Mouse (Mus musculus) bone marrow macrophage, adult 2 months (primary cell): ENCODE data around the gene Bach2. TPM values are rescaled to one million over a fixed set of nuclear protein-coding genes. Genes with fewer than 3 reads are reported as not detected.
A peak's percentile ranks its signal among the peaks of the same experiment; 100 is the strongest.

ENCODE experiments used
- H3K27ac ChIP-seq: 2 replicates; pipeline ENCODE4 v1.5.1; 2012; ENCODE audit warnings: low read depth, low read length; ENCODE audit not compliant: insufficient read depth
- H3K4me1 ChIP-seq: 2 replicates; pipeline ENCODE4 v1.6.1; 2012; ENCODE audit warnings: low read length; ENCODE audit not compliant: control insufficient read depth, insufficient read depth
- H3K4me3 ChIP-seq: 2 replicates; pipeline ENCODE4 v1.5.1; 2012; ENCODE audit warnings: mild to moderate bottlenecking, low read length, moderate library complexity; ENCODE audit not compliant: insufficient read depth
- CTCF ChIP-seq: IDR thresholded peaks from 2 replicates; pipeline ENCODE4 v1.5.1; 2012; ENCODE audit warnings: low read depth, mild to moderate bottlenecking, low read length, moderate library complexity
- POLR2A ChIP-seq: IDR thresholded peaks from 2 replicates; pipeline ENCODE4 v1.6.1; 2012; ENCODE audit warnings: mild to moderate bottlenecking, low read depth, low read length, borderline replicate concordance
- polyA plus RNA-seq: library from polyadenylated mRNA; stranded (reverse); fragments of >200 nt; gene quantifications from 2 replicates; pipeline ENCODE4 v1.2.4, GENCODE M21; 2012; ENCODE audit not compliant: missing spikeins, insufficient read depth, insufficient read length

The Bach2 gene
- polyA plus RNA-seq, 1 experiment = 1.4 TPM

GRCm38 (mm10) chr4:32536870-32537508 lies 298.4 kb downstream of the Bach2 start:
- Histone ChIP-seq H3K27ac (no peak overlapping the region), H3K4me1 (no peaks in the 10 kb centered on the region), H3K4me3 (no peak overlapping the region)
- TF ChIP-seq POLR2A = no peak
- TF ChIP-seq CTCF = no peak

- Histone ChIP-seq H3K4me3 (no peak overlapping the region), H3K4me1 (no peaks in the 10 kb centered on the region), H3K27ac (no peak overlapping the region)
- TF ChIP-seq CTCF (no peak), POLR2A (no peak)
Measured at GRCm38 (mm10) chr4:32538088-32538487, 299.5 kb downstream of the Bach2 start.

GRCm38 (mm10) chr4:32538488-32538887 lies 299.9 kb downstream of the Bach2 start:
- no peak overlapping the region for H3K27ac ChIP-seq
- H3K4me1 ChIP-seq = no peaks in the 10 kb centered on the region
- H3K4me3 ChIP-seq = no peak overlapping the region
- TF ChIP-seq POLR2A (no peak), CTCF (no peak)

GRCm38 (mm10) chr4:32538987-32539386 lies 300.4 kb downstream of the Bach2 start:
- no peaks in the 10 kb centered on the region for H3K4me1 ChIP-seq
- TF ChIP-seq POLR2A (no peak), CTCF (no peak)
- no peak overlapping the region for H3K4me3 ChIP-seq
- H3K27ac ChIP-seq = no peak overlapping the region

GRCm38 (mm10) chr4:32544821-32545545 lies 306.4 kb downstream of the Bach2 start:
- no peak overlapping the region for H3K27ac ChIP-seq
- no peak overlapping the region for H3K4me3 ChIP-seq
- no peak for TF ChIP-seq CTCF
- no peak for TF ChIP-seq POLR2A
- 0 out of 2 replicates have a peak, but pooled peaks cover 4% of the 10 kb centered on the region for H3K4me1 ChIP-seq

- Histone ChIP-seq H3K4me1 (0 out of 2 replicates have a peak, but pooled peaks cover 4% of the 10 kb centered on the region), H3K4me3 (no peak overlapping the region), H3K27ac (no peak overlapping the region)
- TF ChIP-seq CTCF (no peak), POLR2A (no peak)
Measured at GRCm38 (mm10) chr4:32545548-32545947, 306.9 kb downstream of the Bach2 start.

- no peak for TF ChIP-seq CTCF
- no peak for TF ChIP-seq POLR2A
- Histone ChIP-seq H3K4me3 (no peak overlapping the region), H3K27ac (no peak overlapping the region), H3K4me1 (0 out of 2 replicates have a peak, but pooled peaks cover 4% of the 10 kb centered on the region)
Measured at GRCm38 (mm10) chr4:32549150-32549549, 310.5 kb downstream of the Bach2 start.

- H3K27ac ChIP-seq = no peak overlapping the region
- peak; percentile 68 for TF ChIP-seq CTCF
- TF ChIP-seq POLR2A = no peak
Measured at GRCm38 (mm10) chr4:32551337-32551736, 312.7 kb downstream of the Bach2 start.

GRCm38 (mm10) chr4:32555506-32555905 lies 316.9 kb downstream of the Bach2 start:
- H3K4me1 ChIP-seq = peaks cover 9% of the 10 kb centered on the region
- no peak overlapping the region for H3K27ac ChIP-seq
- no peak for TF ChIP-seq CTCF
- no peak for TF ChIP-seq POLR2A
- H3K4me3 ChIP-seq = no peak overlapping the region

More at GRCm38 (mm10) chr4:32551337-32551736, 312.7 kb downstream of the Bach2 start:
- H3K4me1 ChIP-seq = peaks cover 3% of the 10 kb centered on the region
- no peak overlapping the region for H3K4me3 ChIP-seq

- Histone ChIP-seq H3K4me3 (no peak overlapping the region), H3K27ac (peak overlapping the region; percentile 56), H3K4me1 (peaks cover 45% of the 10 kb centered on the region)
- TF ChIP-seq CTCF (no peak; the same call in 1 of the 2 replicates), POLR2A (no peak)
Measured at GRCm38 (mm10) chr4:32560246-32560645, 321.6 kb downstream of the Bach2 start.
